Mouse (Mus musculus): ENCODE results near the gene Hist1h2bb. TPM values are rescaled to one million over a fixed set of nuclear protein-coding genes. Genes with fewer than 3 reads are reported as not detected.

Gene Hist1h2bb
- polyA plus RNA-seq, 1 experiment: 1.3 TPM

DNA sequence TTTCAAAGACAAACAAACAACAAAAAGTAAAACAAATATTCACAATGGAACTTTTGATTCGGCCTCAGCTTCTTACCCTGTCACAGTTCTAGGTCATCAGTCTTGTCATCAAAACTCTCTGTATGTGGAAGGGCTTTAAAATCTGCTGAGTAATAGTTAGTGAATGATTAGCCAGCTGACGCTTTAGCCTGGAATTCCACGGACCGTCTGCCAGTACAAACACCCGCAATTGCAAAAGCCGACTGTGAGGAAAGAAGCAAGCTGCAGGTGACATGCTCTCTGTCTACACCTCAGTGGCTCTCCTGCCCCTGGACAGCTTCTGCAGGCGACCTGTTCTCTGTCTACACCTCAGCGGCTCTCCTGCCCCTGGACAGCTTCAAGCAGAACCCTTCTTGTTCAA is 16.1 kb upstream of the Hist1h2bb start:
- no peaks in the 10 kb centered on the region for H3K27me3 ChIP-seq (ENCODE audit: control insufficient read depth, insufficient read depth, insufficient read length)
- H3K79me2 ChIP-seq (ENCODE audit: control insufficient read depth, insufficient read depth): no peaks in the 10 kb centered on the region
- TF ChIP-seq POLR2AphosphoS2 (IDR thresholded peaks at IDR 0.05; ENCODE audit: insufficient read length, low read depth) (no peak), MYOG (IDR thresholded peaks at IDR 0.05; ENCODE audit: control insufficient read depth in 1 of 3, insufficient read depth in 1 of 3, insufficient read length in 2 of 3, low read depth in 2 of 3) (no peak), CEBPB (IDR thresholded peaks at IDR 0.05; ENCODE audit: insufficient read depth, poor library complexity, severe bottlenecking) (no peak), TCF12 (IDR thresholded peaks at IDR 0.05; ENCODE audit: insufficient read depth, poor library complexity, severe bottlenecking) (no peak), POLR2A (IDR thresholded peaks at IDR 0.05; ENCODE audit: insufficient read length, low read depth) (no peak), TCF3 (IDR thresholded peaks at IDR 0.05; ENCODE audit: insufficient read length, low read depth) (no peak), USF1 (IDR thresholded peaks at IDR 0.05; ENCODE audit: low read depth) (no peak), SRF (IDR thresholded peaks at IDR 0.05; ENCODE audit: control insufficient read depth, insufficient read length, low read depth) (no peak), MYOD1 (IDR thresholded peaks at IDR 0.05; ENCODE audit: control insufficient read depth in 1 of 3, insufficient read length in 2 of 3, low read depth in 2 of 3) (no peak), REST (IDR thresholded peaks at IDR 0.05; ENCODE audit: insufficient read depth, insufficient read length) (no peak), E2F4 (IDR thresholded peaks at IDR 0.05; ENCODE audit: insufficient read depth) (no peak), MAX (IDR thresholded peaks at IDR 0.05; ENCODE audit: low read depth) (no peak)
- H3K4me2 ChIP-seq (ENCODE audit: low read depth): no peak overlapping the region
- no peak overlapping the region for H3ac ChIP-seq (ENCODE audit: control insufficient read depth, insufficient read length)
- H3K4me3 ChIP-seq: no peak overlapping the region
- no peaks in the 10 kb centered on the region for H3K36me3 ChIP-seq (ENCODE audit: control insufficient read depth, insufficient read depth)

DNA sequence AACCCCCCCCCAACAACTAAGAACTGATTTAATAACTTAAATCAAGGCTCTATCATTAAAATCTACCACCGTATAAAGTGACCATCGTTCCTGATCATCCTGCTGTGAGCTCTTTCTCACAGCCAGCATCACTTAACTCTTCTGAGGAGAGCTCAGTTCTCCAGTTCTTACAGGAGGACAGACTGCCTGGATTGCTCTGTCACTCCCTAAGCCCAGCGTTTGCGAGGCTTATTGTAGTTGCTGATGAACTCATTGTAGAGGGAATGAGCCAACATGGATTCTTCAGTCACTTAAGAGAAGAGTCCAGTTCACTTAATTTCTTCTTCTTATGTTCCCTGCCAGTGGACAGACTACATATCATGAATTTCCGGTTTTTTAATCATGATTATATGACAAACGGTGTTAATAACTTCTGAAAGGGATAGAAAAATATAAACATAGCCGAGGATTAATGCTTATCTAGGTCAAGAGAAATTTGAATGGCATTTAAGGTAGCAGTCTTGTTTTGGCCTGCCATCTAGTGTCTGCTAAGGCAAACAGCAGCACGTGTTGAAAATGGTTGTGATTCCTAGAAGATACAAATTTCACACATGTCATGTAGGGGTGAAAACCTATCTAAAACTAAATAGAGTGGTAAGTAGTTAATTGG is 14.3 kb upstream of the Hist1h2bb start:
- no peak overlapping the region for H3K4me2 ChIP-seq (ENCODE audit: low read depth)
- H3K36me3 ChIP-seq (ENCODE audit: control insufficient read depth, insufficient read depth): no peaks in the 10 kb centered on the region
- no peak overlapping the region for H3K4me3 ChIP-seq
- H3K79me2 ChIP-seq (ENCODE audit: control insufficient read depth, insufficient read depth): no peaks in the 10 kb centered on the region
- no peaks in the 10 kb centered on the region for H3K27me3 ChIP-seq (ENCODE audit: control insufficient read depth, insufficient read depth, insufficient read length)
- no peak overlapping the region for H3ac ChIP-seq (ENCODE audit: control insufficient read depth, insufficient read length)
- TF ChIP-seq SRF (IDR thresholded peaks at IDR 0.05; ENCODE audit: control insufficient read depth, insufficient read length, low read depth): no peak
- TF ChIP-seq TCF12 (IDR thresholded peaks at IDR 0.05; ENCODE audit: insufficient read depth, poor library complexity, severe bottlenecking): no peak

DNA sequence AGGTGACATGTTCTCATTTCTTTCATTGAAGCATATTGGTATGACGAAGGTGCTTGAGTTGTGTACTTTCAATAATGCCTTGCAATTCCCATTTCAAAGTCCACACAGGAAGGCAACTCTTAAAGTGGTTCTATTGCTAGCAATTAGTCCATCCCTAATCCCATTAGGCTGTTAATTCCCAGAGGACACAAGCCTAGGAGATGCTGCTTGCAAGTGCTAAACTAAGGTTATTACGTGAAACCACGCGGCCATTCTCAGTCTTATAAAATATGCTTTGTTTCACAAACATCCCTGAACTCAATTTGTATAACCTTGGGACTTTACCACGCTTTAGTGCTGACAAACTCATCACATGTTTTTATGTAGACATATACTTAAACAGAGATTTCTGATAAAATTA is 9.4 kb upstream of the Hist1h2bb start:
- no peaks in the 10 kb centered on the region for H3K79me2 ChIP-seq (ENCODE audit: control insufficient read depth, insufficient read depth)
- no peaks in the 10 kb centered on the region for H3K27me3 ChIP-seq (ENCODE audit: control insufficient read depth, insufficient read depth, insufficient read length)
- no peak overlapping the region for H3K4me2 ChIP-seq (ENCODE audit: low read depth)
- H3K36me3 ChIP-seq (ENCODE audit: control insufficient read depth, insufficient read depth): no peaks in the 10 kb centered on the region
- no peak overlapping the region for H3K4me3 ChIP-seq
- TF ChIP-seq USF1 (IDR thresholded peaks at IDR 0.05; ENCODE audit: low read depth): no peak
- TF ChIP-seq MAX (IDR thresholded peaks at IDR 0.05; ENCODE audit: low read depth): no peak
- TF ChIP-seq MYOG (IDR thresholded peaks at IDR 0.05; ENCODE audit: control insufficient read depth in 1 of 3, insufficient read depth in 1 of 3, insufficient read length in 2 of 3, low read depth in 2 of 3): no peak
- no peak for TF ChIP-seq REST (IDR thresholded peaks at IDR 0.05; ENCODE audit: insufficient read depth, insufficient read length)
- TF ChIP-seq TCF12 (IDR thresholded peaks at IDR 0.05; ENCODE audit: insufficient read depth, poor library complexity, severe bottlenecking): no peak
- no peak for TF ChIP-seq TCF3 (IDR thresholded peaks at IDR 0.05; ENCODE audit: insufficient read length, low read depth)
- TF ChIP-seq SRF (IDR thresholded peaks at IDR 0.05; ENCODE audit: control insufficient read depth, insufficient read length, low read depth): no peak
- no peak for TF ChIP-seq POLR2AphosphoS2 (IDR thresholded peaks at IDR 0.05; ENCODE audit: insufficient read length, low read depth)
- TF ChIP-seq POLR2A (IDR thresholded peaks at IDR 0.05; ENCODE audit: insufficient read length, low read depth): no peak
- no peak for TF ChIP-seq CEBPB (IDR thresholded peaks at IDR 0.05; ENCODE audit: insufficient read depth, poor library complexity, severe bottlenecking)
- no peak for TF ChIP-seq MYOD1 (IDR thresholded peaks at IDR 0.05; ENCODE audit: control insufficient read depth in 1 of 3, insufficient read length in 2 of 3, low read depth in 2 of 3)
- no peak for TF ChIP-seq E2F4 (IDR thresholded peaks at IDR 0.05; ENCODE audit: insufficient read depth)
- no peak overlapping the region for H3ac ChIP-seq (ENCODE audit: control insufficient read depth, insufficient read length)

DNA sequence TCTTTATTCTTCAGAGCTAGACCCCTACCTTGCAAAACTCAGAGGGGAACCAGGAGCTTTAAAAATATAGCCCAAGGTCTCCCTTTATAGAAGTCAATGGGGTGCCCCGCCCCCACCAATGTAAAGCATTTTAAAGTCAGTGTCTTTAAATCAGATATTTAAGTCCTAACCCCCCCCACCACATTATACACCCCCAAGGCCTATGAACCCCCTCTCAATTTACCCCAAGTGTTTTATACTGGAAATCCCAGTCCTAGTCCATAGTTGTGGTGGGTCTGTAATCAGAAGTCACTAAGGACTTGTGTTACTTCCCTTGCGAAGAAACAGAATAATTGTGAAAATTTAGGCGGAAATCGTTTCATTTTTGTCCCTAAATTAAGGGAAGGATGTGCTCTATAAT is 8.5 kb upstream of the Hist1h2bb start:
- Histone ChIP-seq H3K79me2 (ENCODE audit: control insufficient read depth, insufficient read depth) (no peaks in the 10 kb centered on the region), H3ac (ENCODE audit: control insufficient read depth, insufficient read length) (no peak overlapping the region), H3K4me2 (ENCODE audit: low read depth) (peak overlapping the region; percentile 69), H3K36me3 (ENCODE audit: control insufficient read depth, insufficient read depth) (no peaks in the 10 kb centered on the region), H3K27me3 (ENCODE audit: control insufficient read depth, insufficient read depth, insufficient read length) (no peaks in the 10 kb centered on the region), H3K4me3 (peak overlapping the region; percentile 47)
- TF ChIP-seq TCF12 (IDR thresholded peaks at IDR 0.05; ENCODE audit: insufficient read depth, poor library complexity, severe bottlenecking) (no peak), POLR2A (IDR thresholded peaks at IDR 0.05; ENCODE audit: insufficient read length, low read depth) (no peak), USF1 (IDR thresholded peaks at IDR 0.05; ENCODE audit: low read depth) (no peak), REST (IDR thresholded peaks at IDR 0.05; ENCODE audit: insufficient read depth, insufficient read length) (no peak), CEBPB (IDR thresholded peaks at IDR 0.05; ENCODE audit: insufficient read depth, poor library complexity, severe bottlenecking) (no peak), MYOD1 (IDR thresholded peaks at IDR 0.05; ENCODE audit: control insufficient read depth in 1 of 3, insufficient read length in 2 of 3, low read depth in 2 of 3) (no peak), SRF (IDR thresholded peaks at IDR 0.05; ENCODE audit: control insufficient read depth, insufficient read length, low read depth) (no peak), E2F4 (IDR thresholded peaks at IDR 0.05; ENCODE audit: insufficient read depth) (no peak), MYOG (IDR thresholded peaks at IDR 0.05; ENCODE audit: control insufficient read depth in 1 of 3, insufficient read depth in 1 of 3, insufficient read length in 2 of 3, low read depth in 2 of 3) (no peak), MAX (IDR thresholded peaks at IDR 0.05; ENCODE audit: low read depth) (no peak), POLR2AphosphoS2 (IDR thresholded peaks at IDR 0.05; ENCODE audit: insufficient read length, low read depth) (no peak), TCF3 (IDR thresholded peaks at IDR 0.05; ENCODE audit: insufficient read length, low read depth) (no peak)

DNA sequence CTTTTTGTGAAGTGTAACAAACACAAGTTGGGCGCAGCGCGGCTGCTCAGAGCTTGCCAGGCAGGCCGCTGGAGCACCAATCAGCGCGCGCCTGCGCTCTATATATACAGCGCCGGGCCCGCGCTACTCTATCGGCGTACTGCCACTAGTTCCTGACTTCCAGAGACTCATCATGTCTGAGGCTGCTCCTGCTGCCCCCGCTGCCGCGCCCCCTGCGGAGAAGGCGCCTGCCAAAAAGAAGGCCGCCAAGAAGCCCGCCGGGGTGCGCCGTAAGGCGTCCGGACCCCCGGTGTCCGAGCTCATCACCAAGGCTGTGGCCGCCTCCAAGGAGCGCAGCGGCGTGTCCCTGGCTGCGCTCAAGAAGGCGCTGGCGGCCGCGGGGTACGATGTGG is 7.9 kb upstream of the Hist1h2bb start, which contains the start of gene Hist1h1c:
TSS of gene Hist1h1c (plus strand) at position 132 of the 392 bp plus-strand sequence.
- Histone ChIP-seq H3K4me3 (peak within 1 kb of the TSS; percentile 47), H3K36me3 (ENCODE audit: control insufficient read depth, insufficient read depth) (no peaks in the 10 kb centered on the region), H3K4me2 (ENCODE audit: low read depth) (peak within 1 kb of the TSS; percentile 85), H3ac (ENCODE audit: control insufficient read depth, insufficient read length) (no peak within 1 kb of the TSS), H3K79me2 (ENCODE audit: control insufficient read depth, insufficient read depth) (no peaks in the 10 kb centered on the region), H3K27me3 (ENCODE audit: control insufficient read depth, insufficient read depth, insufficient read length) (no peaks in the 10 kb centered on the region)
- TF ChIP-seq POLR2AphosphoS2 (IDR thresholded peaks at IDR 0.05; ENCODE audit: insufficient read length, low read depth) (peak; percentile 99), USF1 (IDR thresholded peaks at IDR 0.05; ENCODE audit: low read depth) (no peak), POLR2A (IDR thresholded peaks at IDR 0.05; ENCODE audit: insufficient read length, low read depth) (peak; percentile 96)
